Comparison of ENCODE assay signal across 8 mouse cellular contexts in genomic region chr11:100618761-100619484, GRCm38 (mm10). TPM values are rescaled to one million over a fixed set of nuclear protein-coding genes. Genes with fewer than 3 reads are reported as not detected.
DNase-seq lines count a peak whose midpoint lies in the region; ATAC-seq and TF ChIP-seq lines count a peak whose summit lies in the region.

Nkiras2 (plus strand) TSS chr11:100619244.

- intact Hi-C loops in heart, postnatal 25 days (cut with DNase I), result no loop called here

- TF ChIP-seq RAD21 in CH12.LX (IDR thresholded peaks at IDR 0.05; ENCODE audit: low read depth, low read length), result no peak

- peak within 1 kb of the TSS; percentile 97 for H3K4me2 ChIP-seq in CH12.LX (ENCODE audit: insufficient read depth, low read depth, poor library complexity, severe bottlenecking)
- H3K4me2 ChIP-seq in forebrain, embryonic 11.5 days (ENCODE audit: low read depth, low read length, severe bottlenecking), result peak within 1 kb of the TSS; percentile 88
- H3K4me2 ChIP-seq in lung, embryonic 15.5 days, result peak within 1 kb of the TSS; percentile 85

- H3K9me3 ChIP-seq in CH12.LX (replicated peaks; ENCODE audit: low read length), result no peaks in the 10 kb centered on the region
- H3K9me3 ChIP-seq in forebrain, embryonic 11.5 days (ENCODE audit: control insufficient read depth, low read length), result no peaks in the 10 kb centered on the region
- no peaks in the 10 kb centered on the region for H3K9me3 ChIP-seq in lung, embryonic 15.5 days

- peak within 1 kb of the TSS; percentile 87 for H3K27ac ChIP-seq in CH12.LX (ENCODE audit: insufficient read depth, low read depth)
- peak within 1 kb of the TSS; percentile 85 for H3K27ac ChIP-seq in forebrain, embryonic 11.5 days (ENCODE audit: low read depth, low read length)
- peak within 1 kb of the TSS; percentile 92 for H3K27ac ChIP-seq in lung, embryonic 15.5 days

- DNase-seq in CH12.LX (ENCODE audit: extremely low read depth), result peak; percentile 93
- peak; percentile 52 for DNase-seq in adrenal gland, adult 8-10 months
- peak; percentile 85 for DNase-seq in forebrain, embryonic 11.5 days (ENCODE audit: low spot score)
- no peak for DNase-seq in heart, postnatal 25 days (ENCODE audit: low spot score)
- DNase-seq in layer of hippocampus, adult 18-20 months (ENCODE audit: low spot score in 2 of 2), result peak in 1 of 2 experiments; percentile 47
- DNase-seq in thymus, postnatal 36 days, result peak; percentile 79 to 84

- peaks cover 8 to 66% of the 10 kb centered on the region in 2 experiments for H3K4me1 ChIP-seq in CH12.LX (ENCODE audit: control insufficient read depth in 1 of 2, insufficient read depth in 2 of 2)
- H3K4me1 ChIP-seq in forebrain, embryonic 11.5 days (replicated peaks; ENCODE audit: control insufficient read depth, insufficient read depth, low read length), result peaks cover 11% of the 10 kb centered on the region; the same call in 1 of the 2 replicates
- peaks cover 29% of the 10 kb centered on the region for H3K4me1 ChIP-seq in lung, embryonic 15.5 days

- in situ Hi-C loops in CH12.LX (cut with MboI; ENCODE audit: low pct_ligation_motif_present, low pct_unique_long_range_greater_than_20kb, low sequenced_read_pairs), result no loop called here

- peak within 1 kb of the TSS; percentile 97 for H3K9ac ChIP-seq in CH12.LX (ENCODE audit: insufficient read depth, low read depth)
- peak within 1 kb of the TSS; percentile 95 for H3K9ac ChIP-seq in forebrain, embryonic 11.5 days (ENCODE audit: low read length)
- H3K9ac ChIP-seq in lung, embryonic 15.5 days, result peak within 1 kb of the TSS; percentile 70

- dilution Hi-C loops in CH12.LX (cut with MboI; ENCODE audit: extremely low pct_ligation_motif_present, extremely low pct_unique_long_range_greater_than_20kb, low sequenced_read_pairs), result no loop called here

- no peak for TF ChIP-seq CTCF in CH12.LX (conservative IDR thresholded peaks at IDR 0.05 in 1 of 2, IDR thresholded peaks at IDR 0.05 in 1 of 2; ENCODE audit: low read depth in 2 of 2, low read length in 2 of 2)

- 1% methylated on average over 36 of the region's 36 CpGs for WGBS in forebrain, embryonic 11.5 days
- under 1% methylated on average over 33 of the region's 36 CpGs for WGBS in lung, embryonic 15.5 days

- H3K4me3 ChIP-seq in CH12.LX (replicated peaks in 1 of 3; ENCODE audit: low read depth in 2 of 3, low read length in 2 of 3, poor library complexity in 1 of 3), result peak within 1 kb of the TSS; percentile 83 to 91 (median 84)
- peak within 1 kb of the TSS; percentile 98 for H3K4me3 ChIP-seq in forebrain, embryonic 11.5 days (ENCODE audit: low read depth, low read length)
- peak within 1 kb of the TSS; percentile 81 for H3K4me3 ChIP-seq in lung, embryonic 15.5 days

- H3K79me2 ChIP-seq in CH12.LX (replicated peaks; ENCODE audit: control insufficient read depth, extremely low read depth, insufficient read depth, poor library complexity, severe bottlenecking), result peaks cover 55% of the 10 kb centered on the region

- TF ChIP-seq EP300 in CH12.LX (IDR thresholded peaks at IDR 0.05; ENCODE audit: low read length), result no peak

- peaks cover 7 to 35% of the 10 kb centered on the region in 2 experiments for H3K36me3 ChIP-seq in CH12.LX (replicated peaks in 1 of 2; ENCODE audit: control insufficient read depth in 1 of 2, insufficient read depth in 1 of 2, low read length in 1 of 2)
- H3K36me3 ChIP-seq in forebrain, embryonic 11.5 days (ENCODE audit: control insufficient read depth, insufficient read depth, low read length), result no peaks in the 10 kb centered on the region
- H3K36me3 ChIP-seq in lung, embryonic 15.5 days, result no peaks in the 10 kb centered on the region

- no peaks in the 10 kb centered on the region for H3K27me3 ChIP-seq in CH12.LX (replicated peaks)
- no peaks in the 10 kb centered on the region for H3K27me3 ChIP-seq in forebrain, embryonic 11.5 days (ENCODE audit: control insufficient read depth, insufficient read depth, low read length)
- H3K27me3 ChIP-seq in lung, embryonic 15.5 days, result no peaks in the 10 kb centered on the region

- peak; percentile 47; the same call in 1 of the 2 replicates for TF ChIP-seq POLR2A in CH12.LX (IDR thresholded peaks at IDR 0.05; ENCODE audit: low read depth, low read length)

- ATAC-seq in forebrain, embryonic 11.5 days (replicated peaks; ENCODE audit: low FRiP score), result peak; percentile 63
- ATAC-seq in lung, embryonic 15.5 days (ENCODE audit: borderline replicate concordance, extremely low read depth, low FRiP score, low TSS enrichment), result peak; percentile 60
- ATAC-seq in neutrophil, adult 5-6 weeks (ENCODE audit: extremely low read depth, insufficient number of reproducible peaks, low FRiP score, poor library complexity, severe bottlenecking), result peak; percentile 41; the same call in 1 of the 2 replicates

TF ChIP-seq in CH12.LX, 34 proteins besides CTCF, POLR2A, EP300 and RAD21:
- peak; percentile 95 for TF ChIP-seq CHD2 (IDR thresholded peaks at IDR 0.05; ENCODE audit: low read length)
- no peak for TF ChIP-seq TCF12 (IDR thresholded peaks at IDR 0.05; ENCODE audit: low read depth, low read length)
- TF ChIP-seq MYC (IDR thresholded peaks at IDR 0.05; ENCODE audit: low read depth, low read length), result peak; percentile 73
- TF ChIP-seq NELFE (IDR thresholded peaks at IDR 0.05; ENCODE audit: low read depth, low read length), result no peak; the same call in 1 of the 2 replicates
- TF ChIP-seq BHLHE40 (IDR thresholded peaks at IDR 0.05; ENCODE audit: low read depth, low read length), result peak; percentile 59
- no peak for TF ChIP-seq JUN (IDR thresholded peaks at IDR 0.05; ENCODE audit: insufficient read depth, low read depth, low read length)
- no peak for TF ChIP-seq ZC3H11A (IDR thresholded peaks at IDR 0.05; ENCODE audit: low read depth, low read length)
- 0 out of 2 replicates have a peak, but pooled peaks have one; percentile 53 for TF ChIP-seq TBP (conservative IDR thresholded peaks at IDR 0.05; ENCODE audit: low read depth, low read length)
- peak; percentile 53; the same call in 1 of the 2 replicates for TF ChIP-seq HCFC1 (IDR thresholded peaks at IDR 0.05; ENCODE audit: low read depth, low read length)
- TF ChIP-seq MAZ (IDR thresholded peaks at IDR 0.05; ENCODE audit: low read depth, low read length), result peak; percentile 72
- TF ChIP-seq ZMIZ1 (IDR thresholded peaks at IDR 0.05; ENCODE audit: low read depth, low read length), result no peak
- TF ChIP-seq ELF1 (IDR thresholded peaks at IDR 0.05; ENCODE audit: low read depth, low read length), result peak; percentile 60; the same call in 1 of the 2 replicates
- TF ChIP-seq KAT2A (IDR thresholded peaks at IDR 0.05; ENCODE audit: insufficient replicate concordance, low read length), result 0 out of 2 replicates have a peak, but pooled peaks have one; percentile 8
- no peak for TF ChIP-seq MEF2A (IDR thresholded peaks at IDR 0.05; ENCODE audit: borderline replicate concordance, low read depth, low read length)
- peak; percentile 94; the same call in 1 of the 2 replicates for TF ChIP-seq SIN3A (IDR thresholded peaks at IDR 0.05; ENCODE audit: low read length)

RNA-seq across cellular contexts. Expression of gene Nkiras2, which starts in this region (rescaled TPM):
- total RNA-seq in CH12.LX (2012; rRNA removed) (59.9 and 70.0 TPM in 2 replicates), CH12.LX (2014; rRNA removed) (46.6 and 53.8 TPM in 2 replicates)
- 57.9 and 60.0 TPM in 2 replicates for polyA plus RNA-seq in CH12.LX (2012; ENCODE audit: insufficient read length, low read depth)
- total RNA-seq in adrenal gland, adult 8-10 months (2022), result 10 to 100 TPM; 34.3 to 37.3 (median 36.7) TPM
- 94.5 and 107 TPM in 2 replicates for polyA plus RNA-seq in forebrain, embryonic 11.5 days (2014; fragmentation: Nextera tagmentation; extraction: Ambion mirVana)
- 10 to 100 TPM; 57.3 to 58.0 TPM for total RNA-seq in heart, postnatal 25 days (2021)
- total RNA-seq in layer of hippocampus, adult 18-20 months (2021), result 10 to 100 TPM; 10.8 to 11.1 TPM
- polyA plus RNA-seq in lung, embryonic 15.5 days (2015; fragmentation: Nextera tagmentation; extraction: Ambion mirVana), result 57.1 and 58.7 TPM in 2 replicates
- 18.3 and 22.9 TPM in 2 replicates for total RNA-seq in neutrophil, adult 5-6 weeks (2017)
